Mouse (Mus musculus) right cerebral cortex, postnatal 10 days (tissue): ENCODE measurements around the gene Cfap61.
"Not testable (repeated sequence)": the region's sequence is repeated elsewhere in the genome, so short reads cannot be mapped to it uniquely, and the experiment has no call there.

Experiments
- DNase-seq, 2 experiments: peaks; one replicate each; pipeline ENCODE4 v3.0.0; 2021; ENCODE audit warnings: low spot score in 2 of 2

The Cfap61 gene

DNA sequence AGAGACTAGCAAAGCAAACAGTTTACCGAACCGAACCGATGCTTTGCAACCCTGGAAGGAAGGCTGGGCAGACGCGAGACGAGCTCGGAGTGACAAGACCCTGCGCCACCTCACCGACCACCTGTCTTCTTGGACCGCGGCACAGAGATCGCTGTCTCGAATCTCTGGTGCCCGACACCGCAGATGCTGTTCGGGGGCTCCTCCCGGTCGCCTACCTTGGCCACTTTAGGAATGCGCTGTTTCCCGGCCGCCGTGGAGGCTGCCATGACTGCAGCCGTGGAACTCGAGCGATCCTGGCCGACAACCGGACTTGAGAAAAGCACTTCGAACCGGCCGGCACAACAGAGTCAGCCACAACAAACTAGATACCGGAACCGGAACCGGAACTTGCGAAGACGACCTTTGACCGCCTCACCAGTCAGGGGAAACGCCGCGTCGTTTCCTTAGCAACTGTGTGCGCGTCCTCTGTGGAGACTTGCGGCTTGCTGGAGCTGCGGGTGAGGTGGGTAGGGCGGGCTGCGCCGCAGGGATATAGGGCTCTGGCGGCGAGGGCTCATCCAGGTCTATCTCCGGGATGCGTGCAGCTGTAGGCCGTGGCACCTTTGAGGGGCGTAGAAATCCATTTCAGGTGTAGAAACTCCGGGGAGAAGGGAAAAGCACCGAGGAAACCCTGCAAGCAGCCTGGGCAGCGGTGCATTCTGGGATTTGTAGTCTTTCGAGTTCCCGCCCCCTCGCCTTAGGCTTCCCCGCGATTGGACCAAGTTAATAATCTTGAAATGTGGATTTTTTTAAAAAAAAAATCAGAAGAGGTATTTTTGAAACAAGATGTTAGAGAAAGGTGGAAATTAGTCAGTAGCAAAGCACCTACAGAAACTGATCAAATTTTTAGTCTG lies at the start of gene Cfap61, which contains the start of gene Crnkl1:
TSS of gene Cfap61 (plus strand) at position 446 of the 893 bp plus-strand sequence.
TSS of gene Crnkl1 (minus strand) at position 676 of the 893 bp plus-strand sequence.
- DNase-seq = peak; percentile 97 to 98

DNA sequence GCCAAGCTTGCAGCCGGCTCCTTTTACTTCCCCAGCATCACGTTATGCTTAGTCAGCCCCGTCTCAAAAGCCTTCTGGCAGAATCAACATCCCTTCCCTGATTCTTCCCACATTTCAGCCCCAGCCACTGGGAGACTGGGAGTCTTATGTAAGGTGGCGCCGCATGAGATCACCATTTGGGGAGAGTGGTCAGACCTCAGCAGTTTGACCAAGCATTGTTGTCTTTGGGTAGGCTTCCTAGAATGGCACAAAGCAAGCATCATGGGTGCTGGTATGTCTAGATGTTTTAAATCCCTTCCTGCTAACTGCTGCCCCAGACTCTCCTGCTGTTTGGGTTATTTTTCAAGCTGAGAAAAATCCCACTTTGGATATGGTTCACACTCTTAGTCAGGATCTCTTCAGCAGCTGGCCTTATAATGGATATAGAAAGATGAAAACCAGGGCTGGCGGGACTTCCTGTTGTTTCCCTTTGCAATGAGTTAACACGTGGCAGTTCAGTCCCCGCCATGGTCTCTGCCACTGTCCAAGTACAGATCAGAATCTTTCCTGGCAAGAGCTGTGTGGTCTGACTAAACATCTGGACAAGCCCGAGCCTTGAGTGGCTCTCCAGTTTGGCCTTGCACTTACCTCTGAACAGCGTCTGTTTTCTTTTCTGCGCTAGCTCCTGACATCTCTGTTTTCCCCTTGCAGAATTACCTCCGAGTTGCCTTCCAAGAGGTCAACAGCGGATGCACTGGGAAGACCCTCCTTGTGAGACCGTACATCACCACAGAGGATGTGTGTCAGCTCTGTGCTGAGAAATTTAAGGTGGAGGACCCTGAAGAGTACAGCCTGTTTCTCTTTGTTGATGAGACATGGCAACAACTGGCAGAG lies 49.4 kb upstream of the Cfap61 start:
- peak in 1 of 2 experiments; percentile 42 for DNase-seq

DNA sequence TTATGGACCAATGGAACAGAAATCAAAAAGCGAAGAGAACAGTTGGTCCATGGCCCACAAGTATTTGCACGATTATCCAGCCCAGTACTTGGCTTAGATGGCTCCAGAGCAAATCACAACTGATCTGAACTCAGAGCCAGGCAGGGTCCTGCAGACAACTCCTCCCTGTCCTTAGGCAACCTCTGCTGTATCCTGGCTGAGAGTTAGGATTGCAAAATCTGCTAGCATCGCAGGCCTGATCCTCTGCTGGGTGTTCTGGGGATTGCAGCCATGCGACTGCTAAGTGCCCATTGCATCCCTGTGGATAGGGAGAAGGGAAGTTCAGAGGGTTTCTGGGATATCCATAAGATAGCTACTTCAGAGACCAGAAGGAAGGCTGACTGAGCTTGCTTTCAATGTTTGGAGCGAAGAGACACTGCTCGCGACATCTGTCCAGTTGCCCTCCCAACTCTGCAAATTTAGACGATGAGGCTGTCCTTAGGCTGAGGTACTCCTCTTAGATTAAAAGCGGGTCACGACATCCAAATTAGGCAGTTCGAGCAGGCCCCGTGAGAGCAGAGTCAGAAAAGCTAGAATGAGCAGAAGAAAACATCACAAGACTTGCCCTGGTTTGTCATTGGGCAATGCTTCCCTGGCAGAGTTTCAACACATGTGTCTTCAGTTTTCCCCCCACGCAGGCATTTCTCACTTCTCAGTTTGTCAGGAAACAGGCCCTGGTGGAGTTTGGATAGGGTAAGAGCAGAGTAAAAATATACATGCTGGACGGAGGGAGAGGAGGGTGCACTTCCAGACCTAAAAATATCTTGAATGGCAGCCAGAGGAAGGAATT lies 46.4 kb upstream of the Cfap61 start:
- peak; percentile 69 to 81 for DNase-seq

DNA sequence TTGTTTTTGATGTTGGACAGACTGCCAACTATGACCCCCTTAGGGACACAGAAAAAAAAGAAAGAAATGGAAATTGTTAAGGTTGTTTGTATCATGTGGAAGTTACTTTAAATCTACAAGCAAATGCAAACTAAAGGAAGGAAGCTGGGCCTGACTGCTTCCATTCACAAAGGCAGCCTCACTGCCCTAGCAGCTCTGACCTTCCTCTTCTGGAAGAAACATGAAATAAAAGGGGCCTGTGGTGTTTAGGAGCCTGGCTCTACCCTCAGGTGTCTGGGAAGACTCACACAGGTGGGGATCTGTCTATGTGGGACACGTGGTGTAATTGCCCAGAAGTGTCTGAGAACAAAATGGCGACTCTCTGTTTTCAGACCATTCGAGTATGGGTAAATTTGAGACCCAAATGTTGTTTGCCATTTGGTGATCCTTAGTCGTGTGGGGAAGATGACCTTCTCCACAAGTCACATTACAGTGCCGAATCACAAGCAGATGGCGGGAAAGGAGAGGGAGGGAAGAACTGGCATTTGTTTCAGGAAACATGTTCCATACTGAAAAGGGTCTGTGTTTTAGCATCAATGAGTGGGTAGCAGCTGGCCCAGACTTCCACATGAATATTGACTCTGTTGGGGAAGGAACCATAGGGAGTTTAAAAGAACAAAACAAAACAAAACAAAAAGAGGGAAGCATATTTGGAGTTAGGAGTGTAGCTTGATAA lies 45.7 kb upstream of the Cfap61 start:
- peak in 1 of 2 experiments; percentile 56 for DNase-seq

DNA sequence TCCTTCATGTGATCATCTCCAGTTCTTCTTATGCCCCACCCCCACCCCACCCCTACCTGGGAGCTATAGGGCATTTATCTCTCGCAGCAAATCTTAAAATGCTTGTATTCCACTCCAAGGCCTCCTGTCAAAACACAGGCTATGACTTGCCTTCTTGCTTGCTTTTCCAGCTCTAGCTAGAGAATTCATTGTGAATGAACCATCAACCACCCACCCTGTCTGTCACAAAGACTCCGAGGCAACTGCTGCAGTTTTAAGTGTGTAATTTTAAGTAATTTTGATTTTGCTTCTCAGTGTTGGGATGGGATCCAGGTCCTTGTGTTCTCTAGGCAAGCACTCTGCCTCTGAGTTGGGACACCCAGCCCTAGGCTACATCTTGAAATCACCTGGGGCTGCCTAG lies 44.0 kb upstream of the Cfap61 start:
- DNase-seq = no peak

DNA sequence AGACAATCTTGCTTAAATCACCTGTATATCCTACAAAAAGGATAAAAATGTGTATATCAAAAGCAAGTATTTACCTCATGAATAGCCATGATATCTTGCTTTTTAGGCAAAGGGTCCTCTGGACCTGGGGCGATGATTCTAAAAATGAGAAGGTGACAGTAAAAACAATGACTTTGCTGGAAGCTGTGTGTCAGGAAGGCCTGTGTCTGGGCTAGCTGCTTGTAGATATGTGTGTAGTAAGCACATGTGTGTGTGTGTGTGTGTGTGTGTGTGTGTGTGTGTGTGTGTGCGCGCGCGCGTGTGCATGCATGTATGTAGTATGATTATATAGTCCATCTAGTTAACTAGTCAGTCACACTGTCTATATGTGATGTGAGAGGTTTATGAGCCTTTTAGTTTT lies 40.8 kb upstream of the Cfap61 start:
- no peak for DNase-seq

DNA sequence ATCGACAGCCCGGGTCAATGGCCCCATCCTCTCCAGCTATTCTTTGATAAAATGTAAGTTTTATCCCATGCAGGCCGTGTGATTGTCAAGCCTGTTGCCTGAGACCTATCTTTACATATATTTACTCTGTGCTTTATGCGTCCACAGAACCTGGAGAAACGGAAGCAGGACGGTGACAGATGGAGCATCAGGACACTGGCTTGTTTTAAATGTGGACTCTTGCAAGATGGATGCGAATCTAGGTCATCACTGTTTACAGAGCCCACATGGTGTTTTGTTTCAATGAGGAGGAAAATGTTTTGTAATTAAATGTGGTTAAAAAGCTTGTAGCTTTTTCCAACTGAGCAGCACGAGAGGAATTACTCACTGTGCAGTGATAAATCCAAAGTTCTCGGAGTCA lies 36.5 kb upstream of the Cfap61 start:
- DNase-seq = no peak

DNA sequence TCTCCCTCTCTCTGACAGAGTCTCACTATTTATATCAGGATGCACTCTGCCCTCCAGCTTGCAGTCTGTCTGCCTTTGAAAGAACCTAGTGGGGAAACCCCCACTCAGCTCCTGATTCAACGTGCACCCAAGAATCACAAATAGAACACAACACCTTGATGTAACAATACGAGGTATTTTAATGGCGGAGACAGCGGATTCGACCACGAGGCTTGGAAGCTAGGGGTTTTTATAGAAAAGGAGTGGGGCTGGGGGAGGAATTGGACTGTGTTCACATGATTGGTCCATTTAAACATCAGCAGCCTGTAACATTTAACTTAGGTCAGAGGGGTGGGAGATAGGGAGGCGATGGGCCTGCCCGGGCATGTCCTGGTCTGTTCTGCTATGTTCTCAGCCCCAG lies 34.3 kb upstream of the Cfap61 start:
- not testable (repeated sequence) for DNase-seq

DNA sequence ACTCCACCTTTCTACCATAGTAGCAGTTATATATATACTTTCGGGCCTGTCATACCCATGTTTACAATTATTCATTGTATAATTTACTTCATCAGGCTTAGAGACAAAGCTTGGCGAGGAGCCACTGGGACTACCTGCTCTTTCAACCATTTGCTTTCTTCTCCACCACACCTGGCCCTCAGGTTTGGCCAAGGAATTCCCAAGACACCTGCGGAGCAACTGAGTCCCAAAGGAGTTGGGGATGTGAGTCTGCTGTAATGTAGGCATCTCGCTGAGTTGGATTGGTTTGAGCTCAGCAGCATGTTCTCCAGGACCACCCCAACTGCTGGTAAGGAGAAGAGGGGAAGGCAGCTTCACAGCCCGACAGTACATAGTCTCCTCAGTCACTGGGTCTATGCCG lies 32.7 kb upstream of the Cfap61 start, which contains the start of gene Naa20:
TSS of gene Naa20 (plus strand) at position 239 of the 400 bp plus-strand sequence.
- peak in 1 of 2 experiments; percentile 42 for DNase-seq

DNA sequence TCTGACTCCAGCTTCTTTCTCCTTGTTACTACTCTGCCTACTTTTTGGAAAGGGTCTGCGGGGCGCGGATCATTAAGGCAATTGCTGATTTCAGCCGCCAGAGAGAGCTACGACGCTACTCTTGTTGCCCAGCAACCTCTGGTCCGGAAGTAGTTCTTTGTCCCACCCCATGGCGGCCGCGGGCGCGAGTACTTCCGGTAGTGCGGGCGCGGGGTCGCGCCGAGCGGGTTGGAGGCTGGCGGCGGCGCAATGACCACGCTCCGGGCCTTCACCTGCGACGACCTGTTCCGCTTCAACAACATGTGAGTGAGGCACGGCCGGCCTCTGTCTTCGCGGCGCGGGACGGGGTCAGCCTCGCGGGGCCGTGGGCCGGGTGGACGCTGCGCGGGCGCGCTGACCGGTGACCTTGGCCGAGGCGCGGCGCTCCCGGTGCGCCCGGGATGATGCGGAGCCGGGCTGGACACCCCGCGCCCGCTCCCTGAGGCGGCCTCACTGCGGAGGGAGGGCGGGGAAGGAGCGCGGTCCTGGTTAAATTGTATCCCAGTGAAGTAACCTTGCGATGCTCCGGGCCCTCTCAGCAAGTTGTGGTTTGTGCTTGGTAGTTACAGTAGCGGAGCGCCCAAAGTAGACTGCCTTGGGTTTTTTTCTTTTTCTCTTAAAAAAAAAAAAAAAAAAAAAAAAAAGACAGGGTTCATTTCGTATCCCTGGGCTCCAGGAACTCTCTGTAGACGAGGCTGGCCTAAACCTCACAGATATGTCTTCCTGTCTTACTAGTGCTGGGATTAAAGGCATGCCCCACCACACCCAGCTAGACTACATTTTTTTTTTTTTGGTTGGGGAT lies 31.3 kb upstream of the Cfap61 start:
- peak; percentile 95 for DNase-seq

DNA sequence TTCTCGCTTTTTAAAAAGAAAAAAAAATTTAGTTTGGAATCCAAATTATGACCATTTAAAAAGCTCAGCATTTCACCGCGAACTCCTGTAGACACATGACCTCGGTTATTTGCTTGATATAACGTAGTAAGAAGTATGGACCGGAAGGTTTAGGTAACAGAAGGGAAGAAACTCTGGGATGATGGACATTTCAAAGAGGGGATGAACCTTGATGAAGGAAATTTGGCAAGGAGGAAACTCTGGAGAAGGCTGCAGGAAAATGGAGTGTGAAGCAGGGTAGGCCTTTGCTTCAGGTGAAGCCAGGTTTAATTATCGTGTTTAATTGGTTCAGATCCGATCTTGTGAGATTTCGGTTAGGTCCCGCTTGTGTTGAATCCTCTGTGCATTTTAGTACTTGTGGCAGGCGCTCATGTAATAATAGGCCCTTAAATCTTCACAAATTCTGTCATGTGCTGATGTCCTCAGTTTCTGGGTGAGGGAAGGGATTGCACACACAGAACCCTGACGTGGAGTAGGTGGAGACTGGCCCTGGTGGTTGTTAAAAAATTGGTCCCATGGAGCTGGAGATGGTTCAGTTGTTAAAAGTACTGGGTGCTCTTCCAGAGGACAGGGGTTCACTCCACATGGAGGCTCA lies 30.5 kb upstream of the Cfap61 start:
- DNase-seq = no peak

DNA sequence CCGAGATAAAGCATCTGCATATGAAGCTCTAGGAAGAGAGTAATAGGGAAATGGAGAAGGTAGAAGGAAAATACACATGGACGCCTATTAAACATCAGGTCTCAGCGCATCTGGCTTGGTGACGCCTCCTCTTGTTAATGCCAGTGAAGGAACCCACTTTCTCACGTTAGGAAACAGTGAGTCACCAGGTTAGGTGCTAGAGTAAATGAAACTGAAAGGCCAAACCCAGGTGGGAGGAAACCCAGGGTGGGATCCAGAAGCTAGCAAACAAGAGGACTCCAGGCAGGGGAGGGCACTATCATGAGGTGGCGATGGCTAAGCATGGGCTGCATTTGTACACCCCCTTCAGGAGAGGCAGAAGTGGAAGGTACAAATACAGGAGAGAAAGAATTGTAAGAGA lies 29.4 kb upstream of the Cfap61 start:
- DNase-seq = no peak

DNA sequence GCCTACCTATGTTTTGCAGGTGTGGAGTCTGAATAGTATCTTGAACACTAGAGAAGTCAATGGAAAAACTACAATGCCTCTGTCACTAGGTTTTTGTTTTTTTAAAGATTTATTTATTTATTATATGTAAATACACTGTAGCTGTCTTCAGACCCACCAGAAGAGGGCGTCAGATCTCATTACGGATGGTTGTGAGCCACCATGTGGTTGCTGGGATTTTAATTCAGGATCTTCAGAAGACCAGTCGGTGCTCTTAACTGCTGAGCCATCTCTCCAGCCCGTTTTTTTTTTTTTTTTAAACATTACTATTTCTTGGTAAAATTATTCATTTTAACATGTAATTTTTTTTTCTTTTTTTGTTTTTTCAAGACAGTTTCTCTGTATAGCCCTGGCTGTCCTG lies 28.7 kb upstream of the Cfap61 start:
- not testable (repeated sequence) for DNase-seq

DNA sequence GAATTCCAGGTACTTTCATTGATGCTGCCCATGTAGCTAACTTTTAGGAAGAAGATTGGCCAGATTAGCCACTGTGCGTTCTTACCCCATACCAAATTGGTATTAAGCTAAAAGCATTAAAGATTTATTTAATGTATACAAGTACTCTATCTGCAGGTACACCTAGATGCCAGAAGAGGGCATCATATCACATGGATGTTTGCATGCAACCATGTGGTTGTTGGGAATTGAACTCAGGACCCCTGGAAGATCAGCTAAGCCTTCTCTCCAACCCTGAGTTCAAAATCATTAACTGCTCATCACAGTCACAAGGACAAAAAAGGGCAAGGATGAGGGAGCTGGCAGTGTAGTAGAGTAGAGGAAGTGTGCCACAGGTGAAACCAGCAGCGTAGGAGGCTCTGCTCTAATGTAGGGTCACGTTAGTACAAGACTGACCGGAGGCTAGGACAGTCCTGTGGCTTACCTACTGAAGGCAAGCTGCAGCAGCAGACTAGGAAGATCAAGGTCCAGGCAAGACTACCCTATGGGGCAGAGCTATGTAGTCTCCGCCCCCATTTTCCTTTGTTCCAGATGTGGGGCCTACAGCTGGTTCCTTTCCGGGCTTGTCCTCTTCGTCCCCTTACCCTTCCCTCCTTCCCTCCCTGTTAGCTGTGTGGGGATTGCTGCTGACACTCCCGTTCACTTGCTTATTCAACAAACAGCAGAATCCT lies 13.5 kb upstream of the Cfap61 start:
- no peak for DNase-seq

DNA sequence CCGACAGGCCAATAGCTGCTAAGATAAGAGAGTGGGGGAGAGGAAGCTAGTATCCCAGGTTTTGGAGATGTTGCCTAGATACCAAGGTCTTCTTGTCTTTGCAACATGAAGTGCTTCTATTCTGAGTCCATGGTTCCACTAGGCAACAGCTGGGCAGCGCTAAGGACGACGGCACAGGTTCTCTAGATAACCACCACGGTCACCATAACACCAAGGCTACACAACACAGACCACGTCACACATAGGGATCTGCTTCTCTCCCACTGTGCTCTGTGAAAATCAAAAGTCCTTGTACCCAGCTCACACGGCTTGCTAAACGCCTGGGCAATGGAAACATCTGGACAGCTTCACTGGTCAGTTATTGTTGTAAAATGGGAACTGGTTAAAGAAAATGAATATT lies 2.4 kb downstream of the Cfap61 start:
- DNase-seq = no peak

DNA sequence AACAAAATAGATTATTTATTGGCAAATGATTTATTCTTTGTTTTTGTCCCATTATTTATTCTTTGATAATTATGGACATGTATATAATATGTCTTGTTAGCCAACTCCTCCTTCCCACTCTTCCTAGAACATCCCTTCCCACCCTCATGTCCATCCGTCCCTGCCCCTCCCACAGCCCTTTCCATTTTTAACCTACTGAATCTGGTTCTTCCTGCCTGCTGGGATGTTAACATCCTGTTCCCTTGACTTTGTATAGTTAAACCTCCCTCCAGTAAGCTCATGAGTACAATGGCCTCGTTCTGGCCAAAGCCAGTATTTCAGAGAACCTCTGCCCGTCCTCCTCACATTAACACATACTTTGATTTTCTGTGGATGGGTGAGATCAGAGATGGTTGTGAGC lies 6.8 kb downstream of the Cfap61 start:
- no peak for DNase-seq

DNA sequence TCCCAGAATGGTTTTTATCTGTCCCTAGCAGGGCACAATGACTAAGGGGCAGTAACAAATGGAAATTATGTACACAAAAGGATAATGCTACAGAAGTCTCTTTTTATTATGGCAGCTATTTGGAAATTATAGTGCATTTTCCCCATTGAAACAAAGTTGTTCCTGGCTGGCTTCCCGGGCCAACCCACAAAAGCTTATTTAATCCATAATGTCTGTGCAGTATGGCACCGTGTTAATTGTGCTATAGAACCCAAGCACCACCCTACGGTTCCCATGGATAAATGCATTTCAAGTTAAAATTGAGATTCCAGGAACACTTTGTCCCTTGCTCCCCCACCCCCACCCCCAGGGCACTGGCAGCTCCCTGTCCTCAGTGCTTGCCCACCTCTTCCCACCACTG lies 9.7 kb downstream of the Cfap61 start:
- DNase-seq = peak in 1 of 2 experiments; percentile 40

DNA sequence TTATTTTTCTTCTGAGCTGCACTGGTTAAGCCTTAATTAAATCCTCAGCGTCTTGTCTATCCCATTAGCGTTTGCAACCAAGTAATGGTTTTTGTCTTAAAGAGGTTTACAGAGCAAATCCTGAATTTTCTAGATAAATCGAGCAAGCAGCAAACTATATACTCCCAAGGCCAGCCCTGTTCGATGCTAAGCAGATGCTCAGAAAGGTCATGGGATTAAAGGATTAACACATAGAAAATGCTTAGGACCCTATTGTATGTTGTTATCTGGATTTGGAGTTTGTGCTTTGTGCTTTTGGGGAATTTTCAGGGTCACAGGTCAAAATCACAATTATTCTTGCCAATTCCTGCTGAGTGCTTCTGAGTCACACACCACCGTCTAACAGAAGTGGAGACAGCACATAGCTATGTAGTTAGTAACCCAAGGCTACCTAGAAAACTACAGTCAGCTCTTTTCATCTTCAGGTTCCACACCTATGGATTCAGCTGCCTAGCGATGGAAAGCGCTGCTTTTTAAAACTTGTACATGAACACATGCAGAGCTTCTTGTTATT lies 13.9 kb downstream of the Cfap61 start:
- no peak for DNase-seq
